Mouse (Mus musculus) liver, postnatal 0 days (tissue): Measurements from ENCODE around the gene 2210407C18Rik.

Experiments
- CTCF ChIP-seq: sonication (generic); IDR thresholded peaks from 2 replicates; pipeline ENCODE4 v1.5.1; 2016; ENCODE audit warnings: antibody characterized with exemption, low read depth
- EP300 ChIP-seq: IDR thresholded peaks from 2 replicates; pipeline ENCODE4 v1.6.1; 2016; ENCODE audit warnings: antibody characterized with exemption, low read depth, mild to moderate bottlenecking

- TF ChIP-seq CTCF (peak; percentile 95), EP300 (no peak)
Measured at GRCm38 (mm10) chr11:58636376-58636977, 20.6 kb upstream of the 2210407C18Rik start.
